Mouse (Mus musculus) right cerebral cortex, postnatal 36 days (tissue): ENCODE data around the gene Ino80d.

Experiments
- DNase-seq, 2 experiments: peaks; one replicate each; pipeline ENCODE4 v3.0.0; 2022; ENCODE audit warnings: low spot score in 2 of 2, mixed read lengths in 1 of 2

The Ino80d gene

DNA sequence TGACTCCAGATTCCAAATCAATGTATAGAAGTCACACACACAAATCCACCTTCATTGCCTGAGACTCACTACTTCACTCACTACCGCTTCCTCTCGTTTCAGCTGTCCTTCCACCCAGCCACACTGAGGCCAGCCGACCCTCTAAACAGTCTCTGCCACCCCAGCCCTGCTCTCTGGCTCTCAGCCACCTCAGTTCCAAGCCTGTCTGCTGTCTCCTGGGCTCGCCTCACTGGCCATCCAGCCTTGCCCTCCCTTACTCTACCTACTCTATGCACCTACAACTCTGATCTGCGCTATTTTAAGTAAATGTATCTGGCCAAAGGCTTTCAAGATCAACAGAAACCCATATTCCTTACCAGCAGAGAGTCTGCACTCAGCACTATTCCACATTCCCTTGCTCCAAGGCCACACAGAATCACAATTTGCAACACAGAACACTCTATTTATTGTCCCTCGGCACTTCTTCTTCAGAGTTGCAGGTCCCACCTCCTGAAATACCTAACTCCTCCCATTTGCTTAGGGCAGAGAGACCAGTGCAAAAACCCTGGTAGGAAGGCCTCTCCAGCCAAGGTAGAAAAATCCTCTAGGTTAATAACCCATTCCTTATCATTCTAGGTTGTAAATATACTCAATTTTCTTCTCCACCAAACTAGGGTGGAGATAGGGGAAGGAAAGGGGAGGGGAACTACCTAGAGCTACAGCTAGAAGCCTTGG lies 6.7 kb downstream of the Ino80d start:
- DNase-seq = no peak

- DNase-seq = no peak
Observed at GRCm38 (mm10) chr1:63102758-63103451, 11.6 kb downstream of the Ino80d start.

DNA sequence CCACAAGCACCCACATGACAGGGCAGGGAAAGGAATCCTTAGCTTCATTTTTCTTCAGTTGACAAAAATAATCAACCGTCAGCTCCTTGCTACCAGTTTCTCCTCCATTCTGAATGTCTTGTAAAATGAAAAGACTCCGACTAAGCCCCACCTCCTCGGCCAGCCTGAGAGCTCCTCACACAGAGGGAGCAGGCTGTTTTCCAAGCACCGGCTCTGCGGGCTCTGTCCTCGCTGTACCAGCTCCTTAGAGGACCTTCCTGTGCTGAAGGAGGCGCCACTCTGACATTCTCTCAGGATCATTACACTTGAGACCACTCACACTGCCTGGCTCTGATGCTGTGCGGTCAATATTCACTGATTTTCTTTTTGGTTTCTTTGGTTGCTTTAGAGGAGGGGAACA lies 14.3 kb downstream of the Ino80d start:
- DNase-seq = no peak

DNA sequence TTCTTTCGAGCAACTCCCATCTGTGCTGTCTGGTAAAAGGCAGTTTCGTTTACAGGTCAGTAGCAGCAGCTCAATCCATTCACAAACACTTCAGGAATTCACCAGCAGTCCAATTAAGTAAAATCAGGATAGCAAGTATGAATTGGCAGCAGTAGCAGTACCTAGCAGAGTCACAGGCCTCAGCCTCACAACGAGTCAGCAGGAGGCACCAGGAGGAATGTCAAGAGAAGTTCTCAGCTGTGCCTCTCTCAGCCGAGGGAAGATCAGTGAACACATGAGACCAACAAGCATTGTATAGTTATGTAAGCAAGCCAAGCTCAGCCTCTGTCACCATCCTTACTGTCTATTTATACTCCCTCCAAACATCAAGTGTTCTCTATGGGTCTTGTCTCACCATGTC lies 15.6 kb downstream of the Ino80d start:
- DNase-seq = no peak

GRCm38 (mm10) chr1:63096071-63096470 lies 18.4 kb downstream of the Ino80d start:
- DNase-seq = no peak

- DNase-seq = no peak
Observed at GRCm38 (mm10) chr1:63089795-63090194, 24.7 kb downstream of the Ino80d start.

GRCm38 (mm10) chr1:63088614-63089013 lies 25.9 kb downstream of the Ino80d start:
- no peak for DNase-seq

DNA sequence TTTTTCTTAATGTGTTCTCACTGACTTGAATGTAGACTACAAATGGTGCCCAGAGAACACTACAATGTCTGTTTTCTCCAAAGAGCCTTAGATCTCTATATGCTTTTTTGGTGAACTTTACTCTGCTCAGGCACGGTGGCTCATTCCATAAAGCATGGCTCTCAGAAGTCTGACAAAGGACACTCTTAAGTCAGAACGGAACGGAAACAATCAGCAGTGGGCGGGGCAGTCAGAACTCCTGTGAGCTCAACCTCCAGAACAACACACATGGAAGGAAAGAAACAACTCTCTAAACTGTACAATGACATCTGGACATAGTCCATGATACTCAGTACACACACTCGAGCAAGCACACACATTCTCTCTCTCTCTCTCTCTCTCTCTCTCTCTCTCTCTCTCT lies 34.2 kb downstream of the Ino80d start:
- no peak for DNase-seq

- no peak for DNase-seq
Observed at GRCm38 (mm10) chr1:63076383-63076782, 38.1 kb downstream of the Ino80d start.

DNA sequence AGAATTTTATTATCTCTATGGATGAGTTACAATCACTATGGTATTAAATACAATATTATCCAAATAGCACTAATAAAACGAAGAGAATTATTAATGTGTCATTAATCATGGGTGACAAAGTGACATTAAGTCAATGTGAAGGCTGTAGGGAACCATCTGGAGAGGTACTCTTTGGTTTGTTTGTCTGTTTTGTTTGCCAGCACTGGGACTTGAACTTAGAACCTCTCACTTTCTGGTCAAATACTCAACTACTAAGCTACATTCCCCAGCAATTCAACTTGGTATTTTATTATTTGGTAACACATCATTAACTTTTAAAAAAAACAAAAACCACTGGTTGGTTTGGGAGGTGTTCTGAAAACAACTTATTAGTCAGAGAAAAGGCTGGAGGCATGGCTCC lies 43.1 kb downstream of the Ino80d start:
- DNase-seq = no peak

- no peak for DNase-seq
Observed at GRCm38 (mm10) chr1:63058361-63058760, 56.1 kb downstream of the Ino80d start.

DNA sequence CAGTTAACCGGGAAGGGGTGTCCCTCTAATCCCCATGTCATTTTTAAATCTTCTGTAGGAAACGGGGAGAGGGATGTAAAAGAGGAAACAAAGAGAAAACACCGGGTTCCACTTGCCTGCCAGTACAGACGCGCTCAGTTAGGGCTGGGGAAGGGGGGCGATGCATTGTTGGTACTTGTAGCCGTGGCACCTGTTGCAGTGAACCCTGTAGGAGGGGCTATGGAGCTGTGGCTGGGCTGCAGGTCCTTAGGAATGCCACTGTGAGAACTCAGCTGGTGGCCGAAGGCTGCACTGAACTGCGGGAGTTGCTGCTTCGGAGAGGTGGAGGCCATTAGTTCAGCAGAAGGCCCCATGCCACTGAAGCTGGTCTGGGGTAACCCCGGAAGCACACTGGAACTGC lies 56.6 kb downstream of the Ino80d start:
- DNase-seq = no peak

DNA sequence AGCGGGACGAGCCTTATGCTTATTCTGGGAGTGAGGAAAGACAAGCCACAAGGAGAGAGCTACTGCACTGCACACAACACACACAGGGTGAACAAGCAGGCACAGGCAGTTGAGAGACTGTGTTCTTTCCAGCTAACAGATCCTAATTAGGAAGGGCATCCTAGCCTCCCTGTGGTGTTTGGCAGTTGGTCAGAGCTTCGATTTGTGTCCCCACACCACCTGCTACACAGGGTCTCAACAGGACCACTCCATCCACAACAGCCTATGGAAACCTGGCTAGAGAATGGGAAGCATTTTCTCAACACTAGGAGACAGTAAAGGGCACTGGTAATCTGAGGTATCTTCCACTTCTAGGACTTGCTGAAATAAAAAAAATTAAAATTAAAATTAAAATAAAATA lies 57.1 kb downstream of the Ino80d start:
- DNase-seq = no peak

- no peak for DNase-seq
Observed at GRCm38 (mm10) chr1:63055386-63055785, 59.1 kb downstream of the Ino80d start.

GRCm38 (mm10) chr1:63050866-63051265 lies 63.6 kb downstream of the Ino80d start:
- DNase-seq = no peak

DNA sequence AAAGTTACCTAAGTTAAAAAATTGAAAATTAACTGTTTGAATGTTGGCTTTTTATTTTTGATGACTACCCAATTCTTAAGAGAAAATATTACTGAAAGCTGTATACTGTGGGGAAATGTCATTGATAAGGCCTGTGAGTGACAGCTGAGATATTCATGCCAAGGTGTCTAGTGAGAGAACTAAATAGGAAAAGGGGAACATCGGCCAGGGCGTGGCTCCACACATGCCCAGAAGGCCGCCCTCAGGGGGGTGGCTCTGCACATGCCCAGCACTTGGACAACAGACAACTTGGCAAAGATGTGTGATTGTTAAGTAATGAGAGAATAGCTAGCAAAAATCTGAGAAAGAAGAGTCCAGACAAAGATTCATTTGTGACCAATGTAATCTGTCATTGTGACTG lies 64.5 kb downstream of the Ino80d start:
- no peak for DNase-seq

DNA sequence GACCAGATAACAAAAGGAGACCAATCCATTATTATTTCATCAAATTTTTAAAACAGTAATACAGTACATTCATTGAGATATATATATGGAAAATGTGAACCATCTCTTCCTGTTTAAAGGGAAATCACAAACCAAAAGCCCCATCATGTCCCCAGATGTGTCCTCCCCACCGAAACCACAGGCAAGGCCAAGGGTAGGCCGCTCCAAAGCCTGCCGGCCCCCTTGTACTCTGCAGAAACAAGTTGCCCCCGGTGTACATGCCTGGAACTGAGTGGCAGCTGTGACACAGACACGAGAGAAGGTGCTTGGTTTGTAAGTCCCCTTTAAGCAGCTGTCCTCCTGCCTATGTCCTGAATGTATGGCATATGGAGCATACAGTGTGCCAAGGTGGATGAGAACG lies 66.5 kb downstream of the Ino80d start:
- DNase-seq = no peak

- no peak for DNase-seq
Observed at GRCm38 (mm10) chr1:63032929-63033328, 81.5 kb downstream of the Ino80d start.

DNA sequence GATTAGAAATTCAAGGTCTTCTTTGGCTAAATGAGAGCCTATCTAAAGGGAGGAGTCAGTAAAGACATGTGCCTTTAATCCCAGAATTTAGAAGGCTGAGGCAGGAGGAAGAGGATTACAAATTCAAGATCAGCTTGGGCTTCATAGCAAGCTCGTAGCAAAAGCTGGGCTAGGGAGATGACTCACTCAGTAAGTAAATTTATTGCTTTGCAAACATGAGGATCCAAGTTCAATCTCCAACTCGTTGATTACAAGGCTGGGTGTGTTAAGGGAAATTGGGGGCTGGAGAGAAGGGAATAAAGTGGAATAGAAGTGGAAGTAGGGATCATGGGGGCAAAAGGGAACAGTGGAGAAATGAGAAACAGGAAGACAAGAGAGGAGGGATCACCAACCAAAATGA lies 94.6 kb downstream of the Ino80d start:
- no peak for DNase-seq

- no peak for DNase-seq
Observed at GRCm38 (mm10) chr1:63005013-63005646, 109.3 kb downstream of the Ino80d start.

DNA sequence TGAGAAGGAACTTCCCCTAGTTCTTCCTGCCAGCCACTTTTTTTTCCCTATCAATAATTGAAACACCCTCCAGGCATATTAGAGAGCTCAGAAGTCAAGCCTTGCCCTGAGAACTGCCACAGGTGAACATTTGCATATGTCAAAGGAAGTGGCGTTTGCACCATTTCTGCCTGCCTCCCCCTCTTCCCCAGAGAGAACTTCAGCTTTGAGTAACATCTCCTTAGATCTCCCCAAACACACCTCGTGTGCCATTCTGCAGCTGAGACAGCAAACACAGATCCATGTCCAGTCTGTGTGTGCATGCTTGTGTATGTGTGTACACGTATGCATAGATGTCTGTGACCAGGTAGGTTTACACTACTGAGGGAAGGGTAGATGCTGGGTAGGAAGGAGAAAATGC lies 112.6 kb downstream of the Ino80d start:
- no peak for DNase-seq

GRCm38 (mm10) chr1:62993348-62993747 lies 121.1 kb downstream of the Ino80d start:
- DNase-seq = no peak

DNA sequence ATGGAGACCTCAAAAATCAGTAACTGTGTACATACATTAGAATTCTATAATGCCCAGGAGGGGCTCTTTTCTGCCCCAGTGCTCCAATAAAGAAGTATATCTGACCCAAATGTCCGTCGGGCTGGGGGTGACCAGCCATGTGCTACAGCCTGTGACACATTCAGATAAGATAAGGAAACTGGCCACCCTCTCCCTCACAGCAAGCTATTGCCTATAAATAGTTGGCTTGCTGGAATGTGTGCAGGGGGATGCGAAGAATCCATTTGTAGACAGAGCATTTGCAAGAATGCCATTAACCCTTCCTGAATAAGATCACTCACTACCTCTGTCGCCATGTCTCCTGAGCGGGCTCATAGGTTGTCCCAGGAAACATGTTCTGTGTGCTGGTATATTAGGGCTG lies 121.8 kb downstream of the Ino80d start:
- no peak for DNase-seq
